21 mouse cellular contexts compared by ENCODE assay signal in genomic region chr2:148325362-148325761, GRCm38 (mm10).
"Had no signal": no experiment of that assay in that cellular context is flagged by ENCODE, and none has a peak within 500 bp of the region (broad histone marks: within the 10 kb centered on the region; RNA-seq: fewer than 3 reads in every experiment).

No protein-coding gene starts in this region.

- H3K9ac ChIP-seq: kidney, embryonic 15.5 days; limb, embryonic 12.5 days; limb, embryonic 15.5 days; liver, embryonic 15.5 days; lung, embryonic 15.5 days; midbrain, embryonic 13.5 days; stomach, embryonic 15.5 days had no signal

- ATAC-seq: midbrain, embryonic 13.5 days; midbrain, embryonic 16.5 days had no signal

- H3K27ac ChIP-seq: kidney, embryonic 15.5 days; left cerebral cortex, adult 2 months; limb, embryonic 12.5 days; liver, embryonic 15.5 days; lung, embryonic 15.5 days; midbrain, embryonic 10.5 days; midbrain, embryonic 13.5 days; stomach, embryonic 15.5 days had no signal

- H3K4me2 ChIP-seq: kidney, embryonic 15.5 days; limb, embryonic 12.5 days; limb, embryonic 15.5 days; liver, embryonic 11.5 days; liver, embryonic 15.5 days; lung, embryonic 15.5 days; midbrain, embryonic 13.5 days; stomach, embryonic 15.5 days had no signal

- H3K9me3 ChIP-seq: kidney, embryonic 15.5 days; limb, embryonic 12.5 days; limb, embryonic 15.5 days; liver, embryonic 15.5 days; lung, embryonic 15.5 days; megakaryocyte, embryonic 14.5 days; midbrain, embryonic 10.5 days; midbrain, embryonic 13.5 days; stomach, embryonic 15.5 days had no signal

- H3K27me3 ChIP-seq: kidney, embryonic 15.5 days; limb, embryonic 15.5 days; liver, embryonic 15.5 days; lung, embryonic 15.5 days; megakaryocyte, embryonic 14.5 days; midbrain, embryonic 13.5 days; stomach, embryonic 15.5 days had no signal

- H3K36me3 ChIP-seq: kidney, embryonic 15.5 days; limb, embryonic 12.5 days; limb, embryonic 15.5 days; liver, embryonic 15.5 days; lung, embryonic 15.5 days; midbrain, embryonic 10.5 days; midbrain, embryonic 13.5 days; stomach, embryonic 15.5 days had no signal

- H3K4me1 ChIP-seq: liver, embryonic 15.5 days; lung, embryonic 15.5 days; midbrain, embryonic 13.5 days; stomach, embryonic 15.5 days had no signal

- DNase-seq: kidney, adult 11 months; kidney, adult 8-10 months; kidney, postnatal 14 days; kidney, postnatal 4 days; left cerebral cortex, postnatal 4 days; lung, adult 18-20 months; lung, postnatal 10 days; lung, postnatal 36 days; thymus, postnatal 25 days had no signal

- H3K4me3 ChIP-seq: kidney, embryonic 15.5 days; left cerebral cortex, adult 2 months; limb, embryonic 12.5 days; limb, embryonic 15.5 days; liver, embryonic 15.5 days; lung, embryonic 15.5 days; megakaryocyte, embryonic 14.5 days; midbrain, embryonic 10.5 days; midbrain, embryonic 13.5 days; stomach, embryonic 15.5 days had no signal
